Mouse (Mus musculus) left cerebral cortex, postnatal 4 days (tissue): Measurements from ENCODE around the gene Irak3. TPM values are rescaled to one million over a fixed set of nuclear protein-coding genes. Genes with fewer than 3 reads are reported as not detected.
A peak's percentile ranks its signal among the peaks of the same experiment; 100 is the strongest.

Experiments used
- DNase-seq: peaks from one replicate; pipeline ENCODE4 v3.0.0-alpha.2; 2022
- intact Hi-C: fragments of 180-260 bp; cut with DNase I; formaldehyde crosslinking; loops from one replicate; pipeline ENCODE4 v1.15.1; 2025
- total RNA-seq, 2 experiments: library from RNA; stranded (reverse); gene quantifications; 2 replicates each; pipeline ENCODE4 v1.2.3; 2021

Irak3 gene
- total RNA-seq, 2 experiments from 2014 or later: 0.44 to 0.52 TPM

GRCm38 (mm10) chr10:120208575-120209538 is 6.9 kb upstream of the Irak3 start:
- intact Hi-C loops: loop anchor here (10.0 kb wide), 1 partner anchor 414 kb away; no protein-coding TSS in a partner anchor
- DNase-seq: peak; percentile 90

DNA sequence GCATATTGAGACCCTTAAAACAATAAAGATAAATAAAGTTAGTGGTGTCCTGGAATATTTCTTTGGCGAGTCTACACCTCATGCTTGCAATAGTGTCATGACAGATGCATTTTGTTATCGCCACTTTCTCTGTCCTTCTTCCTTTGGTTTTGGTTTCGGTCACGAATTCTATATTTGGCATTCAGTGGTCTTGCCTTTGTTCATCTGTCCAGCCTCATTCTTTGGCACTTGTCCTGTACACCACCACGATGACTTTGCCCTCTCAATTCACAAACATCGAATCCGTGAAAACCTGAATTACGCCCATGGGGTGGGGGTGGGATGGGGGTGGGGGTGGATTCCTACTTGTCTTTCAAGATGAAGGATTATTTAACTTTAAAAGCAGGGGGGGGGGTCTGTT is 6.1 kb upstream of the Irak3 start:
- intact Hi-C loops: loop anchor here (10.0 kb wide), 1 partner anchor 413 kb away; no protein-coding TSS in a partner anchor
- no peak for DNase-seq

GRCm38 (mm10) chr10:120204591-120205210 is 2.8 kb upstream of the Irak3 start:
- DNase-seq: no peak
- intact Hi-C loops: loop anchor here (10.0 kb wide), 1 partner anchor 410 kb away; no protein-coding TSS in a partner anchor

DNA sequence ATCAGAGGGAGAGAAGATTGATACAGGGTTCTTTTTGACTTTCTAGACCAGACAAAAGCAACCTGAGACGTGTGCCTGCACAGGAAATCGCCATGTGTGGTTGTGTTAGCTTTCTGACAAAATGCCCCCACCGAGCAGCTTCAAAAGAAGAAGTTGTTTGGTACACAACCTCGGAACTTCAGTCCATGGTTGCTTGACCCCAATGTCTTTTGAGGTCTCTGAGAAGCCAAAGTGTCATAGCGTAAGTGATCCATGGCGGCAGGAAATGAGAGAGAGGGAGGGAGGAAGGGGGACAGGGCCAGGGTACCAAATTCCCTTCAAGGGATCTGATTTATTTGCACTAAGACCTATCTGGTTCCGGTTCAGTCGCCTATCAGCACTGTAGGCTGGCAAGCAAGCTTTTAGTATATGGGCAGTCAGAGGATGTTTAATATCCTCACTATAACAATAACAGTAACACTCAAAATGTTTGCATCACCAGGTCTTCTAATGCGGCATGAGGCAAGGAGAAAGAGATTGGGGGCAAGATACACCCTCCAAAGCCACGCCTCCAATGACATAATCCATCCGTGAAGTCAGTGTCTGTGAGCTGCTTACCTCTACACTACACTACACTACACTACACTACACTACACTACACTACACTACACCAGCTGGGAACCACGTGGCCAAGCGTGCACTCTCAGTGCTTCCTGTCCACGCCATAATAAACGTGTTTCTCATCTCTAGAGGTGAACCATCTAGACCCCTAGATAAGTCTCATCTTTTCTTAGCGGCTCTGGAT is 729 bp upstream of the Irak3 start:
- intact Hi-C loops: loop anchor here (10.0 kb wide), 1 partner anchor 408 kb away; no protein-coding TSS in a partner anchor
- no peak for DNase-seq

GRCm38 (mm10) chr10:120201131-120201921 is 604 bp downstream of the Irak3 start, which contains the start of gene Tmbim4:
TSS of gene Tmbim4 (plus strand) at chr10:120201590.
- DNase-seq: peak; percentile 34
- intact Hi-C loops: loop anchor here (10.0 kb wide), 1 partner anchor 407 kb away; no protein-coding TSS in a partner anchor

GRCm38 (mm10) chr10:120197061-120197835 is 4.7 kb downstream of the Irak3 start:
- DNase-seq: no peak
- intact Hi-C loops: no loop called here

DNA sequence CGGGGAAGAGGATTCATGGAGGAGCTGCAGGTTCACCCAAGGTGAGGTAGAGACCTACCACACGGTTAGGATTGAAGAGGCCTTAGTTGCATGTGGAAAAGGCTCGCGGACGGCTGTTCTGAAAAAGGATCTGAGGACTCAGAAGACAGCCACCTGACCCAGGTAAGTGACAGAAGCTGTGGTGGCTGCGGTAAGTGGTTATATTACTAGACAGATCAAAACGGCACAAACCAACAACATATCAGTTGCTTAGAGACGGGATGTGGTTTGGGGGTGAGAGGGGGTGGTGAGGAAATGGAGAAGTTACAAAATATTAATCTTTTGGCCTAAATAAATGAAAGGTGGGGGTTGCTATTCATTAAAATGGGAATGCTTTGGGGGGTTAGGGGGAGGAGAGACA is 8.7 kb downstream of the Irak3 start:
- intact Hi-C loops: no loop called here
- no peak for DNase-seq

DNA sequence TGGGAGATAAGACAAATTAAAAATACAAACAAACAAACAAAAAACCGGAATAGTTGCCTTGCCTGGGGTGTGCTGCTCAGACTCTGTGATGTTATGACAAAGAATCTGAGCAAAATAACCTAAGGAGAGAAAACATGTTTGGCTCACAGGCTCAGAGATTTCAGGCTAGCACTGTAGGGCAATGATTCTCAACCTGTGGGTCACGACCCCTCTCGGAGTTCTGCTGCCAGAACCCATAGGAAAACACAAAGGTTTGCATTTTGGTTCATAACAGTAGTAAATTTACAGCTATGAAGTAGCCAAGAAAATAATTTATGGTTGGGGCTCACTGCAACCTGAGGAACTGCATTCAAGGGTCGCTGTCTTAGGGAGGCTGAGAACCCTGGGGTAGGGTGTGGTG is 9.7 kb downstream of the Irak3 start:
- intact Hi-C loops: no loop called here
- DNase-seq: no peak

GRCm38 (mm10) chr10:120191165-120191564 is 10.8 kb downstream of the Irak3 start:
- intact Hi-C loops: no loop called here
- no peak for DNase-seq

DNA sequence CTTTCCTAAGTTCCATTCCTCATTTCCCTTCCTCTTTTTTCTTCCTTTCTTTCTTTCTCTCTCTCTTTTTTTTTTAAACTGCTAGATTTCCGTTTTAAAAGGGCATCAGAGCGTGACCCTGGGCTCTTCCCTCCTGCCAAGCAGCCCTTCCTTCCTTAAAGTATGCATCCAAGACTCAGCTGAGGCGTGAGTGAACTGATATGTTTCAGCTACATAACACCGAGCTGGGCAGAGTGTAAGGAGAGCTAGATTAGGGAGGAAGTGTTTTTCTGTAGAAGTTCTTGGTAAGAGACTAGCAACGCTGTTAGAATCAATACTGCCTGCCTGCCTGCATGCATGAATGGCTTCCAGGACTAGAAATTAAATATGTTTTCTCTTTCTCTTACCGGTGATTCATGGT is 12.1 kb downstream of the Irak3 start:
- intact Hi-C loops: no loop called here
- no peak for DNase-seq

GRCm38 (mm10) chr10:120189276-120189675 is 12.7 kb downstream of the Irak3 start:
- no peak for DNase-seq
- intact Hi-C loops: no loop called here

GRCm38 (mm10) chr10:120188513-120188912 is 13.4 kb downstream of the Irak3 start:
- intact Hi-C loops: no loop called here
- DNase-seq: no peak

DNA sequence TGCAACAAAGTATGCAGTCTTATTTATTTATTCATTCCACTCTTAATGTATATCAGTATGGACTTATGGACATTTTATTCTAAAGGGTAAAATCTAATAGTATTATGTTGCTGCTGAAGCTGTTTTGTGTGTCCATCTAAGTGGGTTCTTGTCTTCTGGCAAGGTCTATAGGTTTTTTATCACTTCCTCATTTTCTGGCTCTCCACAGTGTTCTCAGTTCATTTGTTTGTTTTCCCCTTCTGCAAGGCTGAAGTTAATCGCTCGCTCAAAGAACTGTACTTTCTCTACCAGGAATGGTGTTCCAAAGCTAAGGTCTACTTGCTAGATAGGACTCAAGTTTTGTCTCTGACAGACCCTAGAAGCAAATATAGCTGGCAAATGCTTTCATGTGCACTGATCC is 18.6 kb downstream of the Irak3 start:
- intact Hi-C loops: no loop called here
- no peak for DNase-seq

DNA sequence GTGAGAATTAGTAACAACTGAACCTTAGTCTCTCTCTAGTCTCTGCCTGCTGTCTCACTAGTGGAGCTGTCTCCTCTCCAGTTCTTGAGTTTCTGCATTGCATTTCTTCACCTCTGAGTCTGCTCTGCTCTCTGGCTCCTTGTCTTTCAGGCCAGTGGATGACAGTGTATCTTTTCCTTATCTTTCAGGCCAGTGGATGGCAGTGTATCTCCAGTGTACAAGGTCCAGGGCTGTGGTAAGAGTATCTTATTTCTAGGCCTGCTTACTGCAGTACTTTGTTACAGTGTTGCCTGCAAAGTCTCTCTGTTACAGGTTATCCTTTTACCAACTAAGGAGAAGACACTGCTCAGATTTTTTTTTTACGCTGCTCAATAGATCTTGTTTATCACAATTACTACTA is 19.0 kb downstream of the Irak3 start:
- intact Hi-C loops: no loop called here
- DNase-seq: no peak

DNA sequence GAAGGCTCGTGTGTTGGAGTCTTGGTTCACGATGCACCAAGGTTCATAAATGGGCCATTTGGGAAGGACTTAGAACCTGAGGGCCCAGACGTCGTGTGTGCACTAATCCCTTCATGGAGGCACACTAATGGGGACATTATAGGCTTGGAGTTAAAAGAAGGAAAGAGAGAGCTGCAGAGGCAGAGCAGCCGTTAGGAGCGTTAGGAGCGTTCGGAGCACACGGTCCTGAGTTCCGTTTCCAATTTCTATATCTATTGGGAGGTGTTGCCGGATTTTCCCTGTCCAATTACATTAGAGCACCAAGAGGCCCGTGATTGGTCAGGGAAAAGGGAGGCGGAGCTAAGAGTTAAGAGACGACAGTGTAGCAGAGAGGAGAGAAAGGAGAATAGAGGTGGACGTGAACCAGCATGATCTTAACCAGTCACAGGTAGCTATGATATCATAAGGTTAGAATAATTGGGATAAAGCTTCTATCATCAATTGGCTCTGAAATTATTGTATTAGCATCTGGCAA is 27.7 kb downstream of the Irak3 start:
- intact Hi-C loops: no loop called here
- no peak for DNase-seq

- intact Hi-C loops: no loop called here
- no peak for DNase-seq
Measured at GRCm38 (mm10) chr10:120171340-120171739, 30.6 kb downstream of the Irak3 start.

DNA sequence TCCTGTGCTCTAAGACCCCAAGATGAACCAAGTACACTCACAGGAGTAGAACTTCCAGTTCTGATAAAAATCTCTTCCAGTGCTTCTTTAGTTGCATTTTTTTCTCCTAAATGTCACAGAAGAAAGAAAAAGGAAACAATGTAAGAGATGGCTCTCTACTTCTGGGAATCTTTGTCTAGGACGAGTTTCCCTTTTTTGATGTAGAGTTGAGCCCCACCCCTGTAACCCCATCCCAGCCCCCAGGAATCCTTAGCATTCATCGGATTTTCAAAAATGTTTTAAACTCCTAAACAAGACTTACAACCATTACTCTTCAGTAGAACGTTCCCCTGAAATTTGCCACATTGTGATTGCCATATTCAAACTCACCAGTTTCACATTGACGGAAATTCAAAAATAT is 31.7 kb downstream of the Irak3 start:
- no peak for DNase-seq
- intact Hi-C loops: no loop called here

DNA sequence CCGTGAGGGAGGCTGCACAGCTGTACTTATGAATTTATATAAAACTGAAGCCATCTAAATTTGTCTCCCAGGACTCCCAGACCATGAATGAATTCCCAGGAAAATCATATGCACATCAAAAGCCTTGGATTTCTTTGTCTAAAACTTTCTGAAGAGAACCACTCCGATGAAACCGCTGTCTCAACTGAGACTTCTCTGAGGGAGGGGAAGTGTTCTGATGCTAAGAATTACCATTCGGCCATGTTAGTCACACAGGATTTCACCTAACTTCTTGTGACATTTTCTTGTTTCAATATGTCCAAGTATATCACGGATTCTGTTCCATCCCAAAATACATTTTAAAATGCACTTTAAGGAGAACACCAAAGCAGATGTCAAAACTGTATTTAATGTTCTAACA is 32.1 kb downstream of the Irak3 start:
- intact Hi-C loops: no loop called here
- no peak for DNase-seq

DNA sequence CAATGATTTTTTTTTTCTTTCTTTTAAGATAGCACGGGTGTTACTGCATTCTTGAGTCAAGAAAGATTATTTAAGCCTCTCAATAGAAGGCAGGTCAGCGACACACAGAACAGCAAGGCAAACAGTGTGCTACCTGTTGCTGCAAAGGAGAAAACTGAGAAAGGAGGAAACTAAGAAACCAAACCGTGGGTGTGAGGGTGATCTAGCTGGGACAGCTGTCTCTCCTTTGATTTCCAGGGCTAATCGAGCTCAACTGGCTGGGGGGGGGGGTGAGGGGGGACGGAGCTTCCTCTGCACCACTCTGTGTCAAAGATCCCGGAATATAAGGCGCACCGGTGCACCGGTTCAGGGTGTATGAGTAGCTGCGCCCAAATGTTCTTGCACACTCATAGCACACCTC is 32.9 kb downstream of the Irak3 start:
- intact Hi-C loops: no loop called here
- no peak for DNase-seq
